Mouse (Mus musculus) embryo, embryonic 11.5 days (tissue): ENCODE measurements around the gene Casz1.

Experiments
- DNase-seq: peaks from one replicate; pipeline ENCODE4 v3.0.0-alpha.2; 2012; ENCODE audit warnings: low read depth, low spot score

The Casz1 gene

DNA sequence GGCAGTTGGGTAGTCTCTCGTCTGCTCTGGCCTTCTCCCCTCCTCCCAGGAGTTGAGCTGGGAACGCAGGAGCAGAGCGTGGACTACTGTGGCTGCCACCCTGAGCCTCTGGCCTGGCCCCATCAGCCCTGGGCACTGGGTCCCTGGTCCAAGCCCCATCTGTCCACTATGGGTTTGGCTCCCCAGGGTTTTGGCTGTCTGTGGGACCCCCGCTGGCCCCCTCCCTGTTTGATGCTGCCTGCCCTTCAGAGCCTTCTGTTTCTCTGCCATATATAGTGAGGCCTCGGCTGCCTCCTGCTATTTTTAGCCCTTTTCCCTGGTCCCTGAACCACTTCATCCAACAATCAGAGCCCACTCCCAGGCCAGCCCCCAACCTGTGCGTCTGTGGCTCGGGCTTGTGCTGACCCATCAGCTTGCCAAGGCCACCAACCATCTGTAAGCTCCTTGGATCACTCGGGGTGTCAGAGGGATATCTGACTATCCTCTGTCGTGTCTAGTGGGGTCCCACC is 126.5 kb downstream of the Casz1 start:
- DNase-seq, result no peak

DNA sequence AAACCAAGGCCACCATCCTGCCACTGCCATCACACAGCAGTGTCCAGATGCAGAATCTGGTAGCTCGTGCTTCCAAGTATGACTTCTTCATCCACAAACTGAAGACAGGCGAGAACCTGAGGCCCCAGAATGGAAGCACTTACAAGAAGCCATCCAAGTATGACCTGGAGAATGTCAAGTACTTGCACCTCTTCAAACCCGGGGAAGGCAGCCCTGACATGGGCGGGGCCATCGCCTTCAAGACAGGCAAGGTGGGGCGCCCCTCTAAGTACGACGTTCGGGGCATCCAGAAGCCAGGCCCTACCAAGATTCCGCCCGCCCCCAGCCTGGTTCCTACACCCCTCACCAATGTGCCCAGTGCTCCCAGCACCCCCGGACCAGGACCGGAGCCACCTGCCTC is 128.9 kb downstream of the Casz1 start:
- no peak for DNase-seq

- no peak for DNase-seq
Observed at GRCm38 (mm10) chr4:148935211-148935610, 131.0 kb downstream of the Casz1 start.

DNA sequence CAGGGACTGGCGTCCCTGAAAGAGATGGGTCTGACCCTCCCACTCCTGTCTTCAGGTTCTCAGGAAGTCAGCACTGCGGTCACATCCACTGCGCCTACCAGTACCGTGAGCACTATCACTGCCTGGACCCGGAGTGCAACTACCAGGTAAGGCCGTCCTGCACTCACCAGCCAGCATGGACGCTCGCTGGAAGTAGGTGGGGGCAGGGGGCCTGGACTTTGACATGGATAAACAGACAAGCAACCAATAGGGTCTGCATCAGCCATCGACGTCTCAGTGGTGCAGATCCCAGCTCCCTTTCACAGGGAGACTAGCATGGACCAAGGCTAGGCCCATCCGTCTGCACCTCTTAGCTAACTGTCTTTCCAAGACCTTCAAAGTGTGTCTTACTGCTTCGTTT is 131.9 kb downstream of the Casz1 start:
- DNase-seq, result no peak

- DNase-seq, result no peak
Observed at GRCm38 (mm10) chr4:148936727-148937126, 132.5 kb downstream of the Casz1 start.

GRCm38 (mm10) chr4:148938546-148938945 is 134.3 kb downstream of the Casz1 start:
- DNase-seq, result no peak

DNA sequence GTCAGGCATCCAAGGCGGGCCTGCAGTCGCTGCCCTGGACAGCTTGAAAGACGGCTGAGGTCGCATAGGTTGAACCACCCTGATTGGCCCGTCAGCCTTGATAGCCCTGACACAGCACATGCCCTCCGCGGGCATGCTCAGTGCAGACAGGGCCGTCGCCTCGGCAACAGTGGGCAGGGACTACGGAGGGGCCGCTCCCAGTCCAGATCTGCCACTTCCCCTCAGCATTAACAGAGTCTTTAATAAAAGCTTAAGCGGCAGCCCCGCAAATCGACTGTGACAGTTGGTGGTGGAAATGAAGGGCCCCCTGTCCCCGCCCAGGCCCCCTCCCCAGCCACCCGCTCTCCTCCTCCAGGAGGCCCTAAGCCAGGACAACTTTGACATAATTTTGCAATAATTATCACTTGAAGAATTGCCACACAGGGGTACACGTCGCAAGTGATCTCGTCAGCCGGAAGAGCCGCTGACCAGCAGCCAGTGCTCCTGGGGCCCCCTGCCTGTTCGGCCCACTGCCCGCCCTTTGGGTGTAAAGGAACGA is 136.5 kb downstream of the Casz1 start:
- peak; percentile 50 for DNase-seq

- DNase-seq, result no peak
Observed at GRCm38 (mm10) chr4:148941321-148941720, 137.1 kb downstream of the Casz1 start.

GRCm38 (mm10) chr4:148943099-148943498 is 138.9 kb downstream of the Casz1 start:
- no peak for DNase-seq

DNA sequence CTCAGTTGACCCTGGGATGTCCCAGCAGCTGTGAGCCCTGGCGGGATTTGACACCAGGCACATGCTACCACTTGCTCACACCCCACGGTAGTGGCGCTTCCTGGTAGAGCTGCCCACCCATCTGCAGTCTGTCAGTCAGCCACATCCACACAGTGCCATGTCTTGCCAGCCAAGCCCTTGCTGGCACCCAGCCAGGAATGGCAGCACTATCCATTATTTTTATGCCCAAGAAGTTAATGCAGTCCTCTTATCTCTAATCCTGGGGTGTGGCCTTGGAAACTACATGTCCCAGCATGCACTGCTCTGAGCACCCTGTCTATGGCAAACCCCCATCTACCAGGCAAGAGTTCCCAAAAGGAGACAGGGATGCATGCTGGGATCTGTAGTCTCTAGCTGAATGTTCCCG is 141.2 kb downstream of the Casz1 start:
- DNase-seq, result no peak

- no peak for DNase-seq
Observed at GRCm38 (mm10) chr4:148946071-148946470, 141.8 kb downstream of the Casz1 start.

DNA sequence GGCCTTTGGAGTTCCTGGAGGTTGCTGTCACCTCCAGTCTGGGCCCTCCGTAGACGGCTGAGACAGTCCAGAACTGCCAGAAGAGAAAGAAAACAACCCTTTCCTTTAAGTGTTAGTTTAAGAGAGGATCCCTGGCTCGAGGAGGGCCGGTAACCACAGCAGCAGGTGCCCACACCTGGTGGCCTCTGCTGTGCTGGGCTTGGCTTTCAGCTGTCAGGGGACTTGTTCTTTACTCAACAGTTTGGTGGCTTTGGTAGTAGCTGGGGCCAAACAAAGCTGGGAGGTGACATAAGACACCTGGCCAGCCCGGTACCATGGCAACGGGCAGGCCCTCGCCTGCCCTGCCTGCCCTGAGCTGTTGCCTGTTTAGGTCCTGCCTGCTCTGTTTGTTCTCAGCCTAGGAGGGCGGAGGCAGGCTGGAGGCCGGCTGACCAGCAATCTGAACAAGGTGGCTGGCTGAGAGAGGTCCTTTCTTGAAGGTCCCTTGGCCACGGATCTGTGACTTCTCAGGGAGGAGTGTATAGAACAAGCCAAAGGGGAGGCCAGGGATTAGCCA is 143.7 kb downstream of the Casz1 start:
- no peak for DNase-seq

DNA sequence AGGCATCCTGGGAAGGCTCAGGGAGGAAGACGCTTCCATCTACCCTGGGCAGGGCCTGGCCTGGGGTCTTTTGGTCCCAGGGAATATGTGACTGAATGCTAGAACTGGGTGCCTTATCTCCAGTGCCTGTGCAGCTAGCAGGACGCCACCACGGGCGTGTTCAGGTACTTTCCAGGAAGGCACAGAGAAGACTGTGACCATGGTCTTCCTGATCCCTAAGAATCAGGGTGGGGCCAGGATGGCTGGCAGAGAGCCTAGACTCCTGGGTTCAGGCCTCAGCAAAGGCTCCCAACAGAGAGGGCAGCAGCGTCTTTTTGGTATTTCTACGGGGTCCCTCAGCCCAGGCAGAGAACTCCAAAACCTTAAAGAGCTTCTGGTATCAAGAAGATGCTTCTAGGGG is 146.3 kb downstream of the Casz1 start:
- no peak for DNase-seq

DNA sequence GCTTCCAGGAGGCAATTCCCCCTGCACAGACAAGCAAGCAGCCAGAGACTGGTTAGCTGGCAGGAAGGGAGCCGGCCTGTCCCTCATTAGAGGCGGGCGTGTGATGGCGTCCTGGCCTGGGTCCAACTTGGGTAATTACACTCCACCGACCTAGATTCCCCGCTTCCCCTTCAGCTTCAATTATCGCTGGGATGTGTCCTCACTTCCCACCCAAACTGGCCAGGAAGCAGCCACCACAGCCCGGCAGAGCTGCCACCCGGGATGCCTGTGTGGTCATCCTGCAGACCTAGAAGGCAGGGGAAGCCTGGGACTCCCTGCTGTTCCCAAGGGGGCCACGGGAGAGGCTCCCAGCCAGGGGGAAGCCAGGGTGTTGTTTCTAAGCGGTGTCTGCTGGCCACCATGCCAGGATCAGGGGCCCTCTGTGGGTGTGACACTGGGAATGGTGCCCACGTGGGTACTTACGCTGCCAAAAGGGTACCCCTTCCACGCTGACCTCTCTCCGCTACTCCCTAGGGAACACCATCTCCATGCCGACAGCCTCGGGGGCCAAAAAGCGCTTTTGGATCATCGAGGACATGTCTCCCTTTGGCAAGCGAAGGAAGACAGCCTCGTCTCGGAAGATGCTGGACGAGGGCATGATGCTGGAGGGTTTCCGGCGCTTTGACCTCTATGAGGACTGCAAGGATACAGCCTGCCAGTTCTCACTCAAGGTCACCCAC is 146.9 kb downstream of the Casz1 start:
- DNase-seq, result no peak

- no peak for DNase-seq
Observed at GRCm38 (mm10) chr4:148951821-148952291, 147.6 kb downstream of the Casz1 start.

DNA sequence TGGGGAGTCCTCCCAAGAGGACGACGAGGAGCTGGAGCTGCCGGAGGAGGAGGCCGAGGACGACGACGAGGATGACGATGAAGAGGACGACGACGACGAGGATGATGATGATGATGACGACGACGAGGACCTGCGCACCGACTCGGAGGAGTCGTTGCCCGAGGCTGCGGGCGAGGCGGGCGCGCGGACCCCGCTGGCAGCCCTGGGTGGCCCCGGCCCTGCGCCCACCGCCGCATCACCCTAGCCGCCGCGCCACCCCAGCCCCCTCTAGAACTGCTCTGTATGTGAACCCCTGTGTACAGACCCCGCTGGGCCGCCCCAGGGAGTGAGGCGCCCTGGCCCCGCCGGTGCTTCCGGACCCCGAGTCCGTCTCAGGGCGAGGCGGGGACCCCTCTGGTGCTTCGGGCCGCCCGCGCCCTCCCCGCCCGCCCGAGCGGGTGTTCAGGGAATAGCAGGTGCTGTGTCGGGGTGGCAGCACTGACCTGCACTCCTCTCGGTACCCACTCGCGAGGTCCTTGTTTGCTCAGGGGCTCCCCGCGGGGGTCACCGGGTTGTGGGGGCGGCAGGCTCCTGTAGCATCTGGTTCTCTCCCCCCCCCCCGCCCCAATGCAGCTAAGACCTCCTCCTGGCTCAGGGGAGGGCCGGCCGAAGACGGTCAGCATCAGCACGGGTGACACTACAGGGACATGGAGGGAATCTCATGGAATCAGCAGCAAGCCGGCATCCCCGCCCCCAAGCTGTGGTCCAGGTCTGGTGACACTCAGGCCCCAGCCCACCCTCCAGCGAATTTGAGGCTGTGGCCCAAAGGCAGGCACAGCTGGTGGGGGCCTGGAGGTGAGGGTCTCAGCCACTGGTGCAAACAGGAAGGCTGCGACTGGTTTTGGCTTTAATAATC is 148.3 kb downstream of the Casz1 start:
- no peak for DNase-seq

DNA sequence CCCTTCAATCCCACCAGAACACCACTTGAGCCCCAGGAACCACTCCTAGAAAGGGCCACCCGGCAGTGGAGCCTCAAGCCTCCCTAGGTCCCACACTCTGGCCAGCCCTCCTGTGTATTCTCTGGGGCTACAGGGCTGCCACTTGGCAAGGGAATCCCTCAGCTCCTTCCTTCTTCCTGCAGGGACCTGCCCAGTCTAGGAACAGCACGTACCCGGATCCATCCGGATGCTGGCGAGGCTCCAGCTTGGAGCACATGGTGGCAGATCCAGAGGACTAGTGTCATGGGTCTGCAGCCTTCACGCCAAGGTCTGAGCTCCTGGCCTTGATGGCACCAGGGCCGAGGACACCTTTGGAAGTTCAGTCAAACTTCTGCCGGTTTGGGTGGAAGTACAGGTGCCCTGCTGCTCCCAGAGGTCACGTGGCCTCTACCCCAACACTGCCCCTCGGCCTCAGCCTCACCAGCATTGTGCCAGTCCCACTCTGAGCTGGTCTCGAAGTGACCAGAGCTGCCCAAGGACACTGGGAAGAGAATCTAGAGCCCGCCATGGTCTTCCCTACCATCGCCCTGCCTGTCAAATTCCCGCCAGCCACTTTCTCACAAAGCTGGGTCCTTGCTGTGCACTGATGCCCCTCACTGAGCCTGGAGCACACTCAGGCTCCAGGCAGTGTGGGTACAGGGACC is 151.0 kb downstream of the Casz1 start:
- DNase-seq, result no peak

GRCm38 (mm10) chr4:148960011-148960410 is 155.8 kb downstream of the Casz1 start:
- DNase-seq, result no peak

DNA sequence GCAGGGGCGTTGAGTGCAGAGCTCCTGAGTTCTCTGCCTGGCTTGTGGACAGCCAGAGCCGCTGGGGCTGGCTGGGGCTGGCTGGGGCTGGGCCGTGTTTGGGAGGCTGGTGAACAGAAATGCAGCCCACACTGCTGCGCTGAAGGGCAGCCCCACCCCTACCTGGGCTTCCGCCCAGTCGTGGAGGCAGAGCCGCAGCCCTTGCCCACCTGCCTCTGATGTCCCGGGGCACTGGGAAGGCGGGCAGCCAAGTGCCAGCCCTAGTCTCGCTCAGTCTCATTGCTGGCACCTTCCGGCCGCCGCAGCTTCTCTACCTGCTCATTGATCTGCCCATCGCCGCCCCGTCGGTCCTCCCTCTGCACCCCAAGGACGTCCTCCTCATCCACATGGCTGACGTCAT is 156.9 kb downstream of the Casz1 start:
- DNase-seq, result no peak

DNA sequence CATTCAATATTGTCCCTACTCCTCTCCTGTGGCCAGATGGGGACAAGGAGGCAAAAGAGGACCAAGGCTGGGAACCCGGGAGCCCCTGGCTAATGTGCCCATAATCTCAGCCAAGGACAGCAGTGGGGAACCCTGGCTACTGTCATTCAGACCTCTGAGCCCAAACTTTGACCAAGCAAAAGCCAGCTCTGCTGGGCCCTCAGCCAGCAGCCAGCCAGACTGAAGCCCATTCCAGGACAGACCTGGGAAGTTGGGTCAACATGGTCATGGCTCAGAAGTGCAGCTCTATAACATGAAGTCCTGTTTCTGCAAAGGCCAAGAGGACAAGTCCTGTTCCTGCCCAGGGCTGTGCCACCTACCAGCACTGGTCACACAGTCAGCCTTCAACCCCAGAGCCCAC is 157.9 kb downstream of the Casz1 start:
- no peak for DNase-seq

- no peak for DNase-seq
Observed at GRCm38 (mm10) chr4:148964541-148965310, 160.5 kb downstream of the Casz1 start.
